Mouse (Mus musculus) kidney, adult 9 months (tissue): Measurements from ENCODE around the gene Enpp3.
A peak's percentile ranks its signal among the peaks of the same experiment; 100 is the strongest.
"Not testable (repeated sequence)": the region's sequence is repeated elsewhere in the genome, so short reads cannot be mapped to it uniquely, and the experiment has no call there.

Experiments used
- DNase-seq: peaks from one replicate; pipeline ENCODE4 v3.0.0; 2022

Gene Enpp3

GRCm38 (mm10) chr10:24822842-24823241, 19.8 kb downstream of the Enpp3 start:
- no peak for DNase-seq

- DNase-seq, result no peak
Measured at GRCm38 (mm10) chr10:24821990-24822676, 20.5 kb downstream of the Enpp3 start.

- DNase-seq, result no peak
Measured at GRCm38 (mm10) chr10:24819526-24819925, 23.1 kb downstream of the Enpp3 start.

- DNase-seq, result peak; percentile 27
Measured at GRCm38 (mm10) chr10:24810639-24811038, 32.0 kb downstream of the Enpp3 start.

GRCm38 (mm10) chr10:24806756-24807155, 35.9 kb downstream of the Enpp3 start:
- no peak for DNase-seq

GRCm38 (mm10) chr10:24805876-24806275, 36.7 kb downstream of the Enpp3 start:
- no peak for DNase-seq

- DNase-seq, result no peak
Measured at GRCm38 (mm10) chr10:24805173-24805572, 37.5 kb downstream of the Enpp3 start.

GRCm38 (mm10) chr10:24802742-24803244, 39.8 kb downstream of the Enpp3 start:
- not testable (repeated sequence) for DNase-seq

- no peak for DNase-seq
Measured at GRCm38 (mm10) chr10:24801796-24802195, 40.8 kb downstream of the Enpp3 start.

GRCm38 (mm10) chr10:24797246-24797645, 45.4 kb downstream of the Enpp3 start:
- peak; percentile 70 for DNase-seq

GRCm38 (mm10) chr10:24792756-24793155, 49.9 kb downstream of the Enpp3 start:
- DNase-seq, result no peak

GRCm38 (mm10) chr10:24789747-24790545, 52.7 kb downstream of the Enpp3 start:
- DNase-seq, result peak; percentile 49

GRCm38 (mm10) chr10:24785345-24785744, 57.3 kb downstream of the Enpp3 start:
- no peak for DNase-seq

GRCm38 (mm10) chr10:24784624-24785276, 57.9 kb downstream of the Enpp3 start:
- no peak for DNase-seq

GRCm38 (mm10) chr10:24783946-24784345, 58.7 kb downstream of the Enpp3 start:
- DNase-seq, result no peak

GRCm38 (mm10) chr10:24778643-24779020, 64.0 kb downstream of the Enpp3 start:
- DNase-seq, result no peak

GRCm38 (mm10) chr10:24777916-24778642, 64.5 kb downstream of the Enpp3 start:
- DNase-seq, result peak; percentile 32

GRCm38 (mm10) chr10:24769496-24769895, 73.1 kb downstream of the Enpp3 start:
- DNase-seq, result no peak

- no peak for DNase-seq
Measured at GRCm38 (mm10) chr10:24767695-24768094, 74.9 kb downstream of the Enpp3 start.

- DNase-seq, result no peak
Measured at GRCm38 (mm10) chr10:24766061-24766460, 76.6 kb downstream of the Enpp3 start.

GRCm38 (mm10) chr10:24765151-24765755, 77.4 kb downstream of the Enpp3 start:
- no peak for DNase-seq

- DNase-seq, result no peak
Measured at GRCm38 (mm10) chr10:24764640-24765039, 78.0 kb downstream of the Enpp3 start.
